Mouse (Mus musculus) midbrain, embryonic 12.5 days (tissue): Measurements from ENCODE around the gene Fbxo8. TPM values are rescaled to one million over a fixed set of nuclear protein-coding genes. Genes with fewer than 3 reads are reported as not detected.

Experiments used
- microRNA-seq: library from miRNA; unstranded; fragments of <30 nt; microRNA quantifications from one replicate; pipeline ENCODE4, GENCODE M21; 2017
- polyA plus RNA-seq: library from polyadenylated mRNA; unstranded; fragments of >200 nt; fragmentation: Nextera tagmentation; extraction: Ambion mirVana; gene quantifications from 2 replicates; pipeline ENCODE4 v1.2.1, GENCODE M21; 2016

The Fbxo8 gene
- polyA plus RNA-seq, 1 experiment from 2014 or later = 37.6 TPM

Small RNA genes lying within 50 kb of the gene (microRNA-seq; reads per million reads assigned to microRNA genes)
- not detected for gene Gm25992

Other genes starting within 250 kb of the Fbxo8 start
- gene Cep44, start within 50 bp of the Fbxo8 start, polyA plus RNA-seq = 41.2 and 41.9 TPM in 2 replicates